Mouse (Mus musculus): ENCODE data around the gene Isg20l2.

Gene Isg20l2

GRCm38 (mm10) chr3:87948378-87949265 lies 18.5 kb downstream of the Isg20l2 start, which contains the start of gene Crabp2:
Gene Crabp2, plus strand, starts transcription at chr3:87948666.
- no peak for DNase-seq

- no peak for DNase-seq
Observed at GRCm38 (mm10) chr3:87949266-87949954, 19.3 kb downstream of the Isg20l2 start.

DNA sequence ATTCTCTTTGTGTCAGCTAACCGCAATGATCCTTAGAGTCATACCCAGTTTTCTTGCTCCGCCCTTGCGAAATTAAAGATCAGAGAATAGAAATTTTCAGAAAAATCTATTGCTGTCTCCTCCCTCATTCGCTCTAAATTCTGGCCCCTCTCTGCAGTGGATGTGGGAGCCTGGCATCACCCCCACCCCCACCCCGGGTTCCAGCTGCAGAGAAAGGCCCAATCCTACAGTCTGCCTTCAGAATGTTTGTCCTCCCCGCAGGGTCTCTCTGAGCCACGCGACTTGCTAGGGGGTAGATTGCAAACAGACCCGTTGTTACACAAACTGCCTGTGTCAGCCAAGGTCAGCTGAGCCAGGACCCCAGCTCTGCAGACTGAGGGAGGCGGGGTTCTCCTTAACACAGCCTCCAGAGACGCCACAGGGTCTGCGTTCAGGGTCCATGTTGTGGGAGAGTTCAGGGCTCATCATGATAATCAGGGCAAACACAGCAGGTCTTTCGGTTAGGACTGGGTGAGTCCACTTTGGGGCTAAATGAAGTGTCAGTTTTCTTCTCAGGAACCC lies 19.9 kb downstream of the Isg20l2 start:
- no peak for DNase-seq

DNA sequence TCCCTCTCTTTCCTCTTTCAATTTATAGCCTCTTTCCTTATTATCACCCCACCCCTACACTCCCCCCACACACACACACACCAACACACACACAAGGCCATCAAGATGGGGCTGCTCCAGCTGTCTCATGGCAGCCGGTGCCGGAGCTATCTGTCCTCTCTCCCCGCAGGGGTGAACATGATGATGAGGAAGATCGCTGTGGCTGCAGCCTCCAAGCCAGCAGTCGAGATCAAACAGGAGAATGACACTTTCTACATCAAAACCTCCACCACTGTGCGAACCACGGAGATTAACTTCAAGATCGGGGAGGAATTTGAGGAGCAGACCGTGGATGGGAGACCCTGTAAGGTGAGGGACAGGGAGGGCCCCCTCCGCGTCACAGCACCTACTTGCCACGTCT lies 21.8 kb downstream of the Isg20l2 start:
- DNase-seq = no peak

- DNase-seq = no peak
Observed at GRCm38 (mm10) chr3:87952440-87952839, 22.3 kb downstream of the Isg20l2 start.

GRCm38 (mm10) chr3:87958056-87958455 lies 27.9 kb downstream of the Isg20l2 start:
- no peak for DNase-seq

GRCm38 (mm10) chr3:87958476-87958875 lies 28.4 kb downstream of the Isg20l2 start:
- DNase-seq = no peak

GRCm38 (mm10) chr3:87958967-87959366 lies 28.9 kb downstream of the Isg20l2 start:
- DNase-seq = no peak

GRCm38 (mm10) chr3:87959371-87959770 lies 29.3 kb downstream of the Isg20l2 start:
- no peak for DNase-seq

GRCm38 (mm10) chr3:87960191-87960585 lies 30.1 kb downstream of the Isg20l2 start:
- DNase-seq = no peak

DNA sequence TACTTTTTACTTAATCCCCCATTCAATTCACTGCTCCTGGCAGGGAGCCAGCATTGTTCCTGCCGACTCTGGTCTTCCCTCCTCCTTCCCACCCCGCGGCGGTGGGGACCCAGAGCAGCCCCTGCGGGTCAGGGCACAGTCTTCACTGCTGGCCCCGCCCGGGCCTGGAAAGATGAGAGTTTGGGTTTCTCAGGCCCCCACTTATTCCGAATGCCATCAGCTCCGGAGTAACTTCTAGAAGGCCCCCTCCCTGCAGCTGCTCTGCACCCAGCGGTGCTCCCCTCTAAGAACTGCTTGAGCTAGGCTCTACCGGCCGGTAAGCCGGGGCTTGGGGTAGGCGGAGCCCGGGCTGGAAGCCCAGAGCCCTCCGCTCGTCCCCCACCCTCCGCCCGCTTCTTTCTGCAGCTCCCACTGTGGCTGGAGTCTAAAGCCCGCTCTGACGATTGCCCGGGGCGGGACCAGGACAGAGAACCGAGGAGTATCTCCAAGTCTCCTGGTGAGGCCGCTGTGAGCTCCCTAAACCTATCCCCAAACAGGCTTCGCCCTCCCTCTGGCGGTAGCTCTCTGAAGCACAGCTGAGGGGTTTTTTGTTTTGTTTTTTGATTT lies 30.6 kb downstream of the Isg20l2 start:
- DNase-seq = peak; percentile 50

- no peak for DNase-seq
Observed at GRCm38 (mm10) chr3:87970184-87970938, 40.2 kb downstream of the Isg20l2 start.

DNA sequence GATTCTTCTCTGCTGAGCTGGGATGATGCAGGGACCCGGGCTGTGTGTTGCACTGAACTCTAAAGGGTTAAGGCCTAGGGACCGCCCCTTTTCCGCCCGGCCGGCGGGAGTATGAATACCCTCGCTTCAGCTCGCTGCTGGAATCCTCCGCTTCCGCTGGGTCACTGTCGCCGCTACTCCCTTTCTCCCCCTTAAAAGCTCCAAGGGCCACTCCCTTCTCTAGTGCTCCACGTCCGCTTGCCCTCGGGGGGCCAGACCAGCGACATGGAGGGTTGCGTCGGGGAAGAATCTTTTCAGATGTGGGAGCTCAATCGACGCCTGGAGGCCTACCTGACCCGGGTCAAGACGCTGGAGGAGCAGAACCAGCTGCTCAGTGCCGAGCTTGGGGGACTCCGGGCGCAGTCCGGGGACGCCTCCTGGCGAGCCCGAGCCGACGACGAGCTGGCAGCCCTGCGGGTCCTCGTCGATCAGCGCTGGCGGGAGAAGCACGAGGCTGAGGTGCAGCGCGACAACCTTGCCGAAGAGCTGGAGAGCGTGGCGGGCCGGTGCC lies 40.9 kb downstream of the Isg20l2 start, which contains the start of gene Nes:
TSS of gene Nes (plus strand) at position 140 of the 550 bp plus-strand sequence.
- no peak for DNase-seq

DNA sequence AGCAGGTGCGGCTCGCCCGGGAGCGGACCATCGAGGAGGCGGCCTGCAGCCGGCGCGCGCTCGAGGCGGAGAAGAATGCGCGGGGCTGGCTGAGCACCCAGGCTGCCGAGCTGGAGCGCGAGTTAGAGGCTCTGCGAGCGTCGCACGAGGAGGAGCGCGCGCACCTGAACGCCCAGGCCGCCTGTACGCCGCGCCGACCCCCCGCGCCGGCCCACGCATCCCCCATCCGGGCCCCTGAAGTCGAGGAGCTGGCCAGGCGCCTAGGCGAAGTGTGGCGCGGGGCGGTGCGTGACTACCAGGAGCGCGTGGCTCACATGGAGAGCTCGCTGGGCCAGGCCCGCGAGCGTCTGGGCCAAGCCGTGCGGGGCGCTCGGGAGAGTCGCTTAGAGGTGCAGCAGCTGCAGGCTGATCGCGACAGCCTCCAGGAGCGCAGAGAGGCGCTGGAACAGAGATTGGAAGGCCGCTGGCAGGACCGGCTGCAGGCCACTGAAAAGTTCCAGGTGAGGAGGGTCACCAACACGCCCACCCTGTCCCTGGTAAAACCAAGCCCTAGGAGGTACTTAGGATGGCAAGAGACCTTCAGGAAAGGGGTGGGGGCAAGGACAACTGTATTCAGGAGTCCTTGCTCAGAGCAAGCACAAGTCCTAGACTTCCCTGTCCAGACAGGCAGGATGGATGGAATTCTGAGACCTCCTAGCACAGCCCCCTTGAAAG lies 41.5 kb downstream of the Isg20l2 start:
- no peak for DNase-seq

DNA sequence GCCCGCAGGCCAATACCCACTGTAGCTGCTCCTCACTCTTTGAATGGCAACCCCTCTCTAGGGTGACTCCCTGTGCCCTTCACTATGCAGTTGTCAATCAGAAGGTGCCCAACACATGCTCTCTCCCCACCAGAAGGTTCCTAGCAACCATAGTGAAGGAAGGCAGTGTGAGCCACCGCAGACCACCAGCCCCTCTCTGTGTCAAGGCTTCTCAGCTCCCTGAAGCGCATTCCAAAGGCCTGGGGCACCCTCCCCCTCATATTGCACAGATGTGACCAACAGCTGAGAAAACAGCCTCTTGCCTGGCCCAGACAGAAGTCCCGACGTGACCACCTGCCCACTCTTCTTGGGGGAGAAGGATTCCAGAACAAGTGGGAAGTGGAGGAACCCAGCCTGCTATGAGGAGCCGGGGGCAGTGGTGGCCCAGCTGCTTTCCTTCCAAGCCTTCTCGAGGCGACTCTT lies 42.1 kb downstream of the Isg20l2 start:
- DNase-seq = no peak

- DNase-seq = no peak
Observed at GRCm38 (mm10) chr3:87972776-87973175, 42.7 kb downstream of the Isg20l2 start.

GRCm38 (mm10) chr3:87973593-87974380 lies 43.7 kb downstream of the Isg20l2 start:
- no peak for DNase-seq

DNA sequence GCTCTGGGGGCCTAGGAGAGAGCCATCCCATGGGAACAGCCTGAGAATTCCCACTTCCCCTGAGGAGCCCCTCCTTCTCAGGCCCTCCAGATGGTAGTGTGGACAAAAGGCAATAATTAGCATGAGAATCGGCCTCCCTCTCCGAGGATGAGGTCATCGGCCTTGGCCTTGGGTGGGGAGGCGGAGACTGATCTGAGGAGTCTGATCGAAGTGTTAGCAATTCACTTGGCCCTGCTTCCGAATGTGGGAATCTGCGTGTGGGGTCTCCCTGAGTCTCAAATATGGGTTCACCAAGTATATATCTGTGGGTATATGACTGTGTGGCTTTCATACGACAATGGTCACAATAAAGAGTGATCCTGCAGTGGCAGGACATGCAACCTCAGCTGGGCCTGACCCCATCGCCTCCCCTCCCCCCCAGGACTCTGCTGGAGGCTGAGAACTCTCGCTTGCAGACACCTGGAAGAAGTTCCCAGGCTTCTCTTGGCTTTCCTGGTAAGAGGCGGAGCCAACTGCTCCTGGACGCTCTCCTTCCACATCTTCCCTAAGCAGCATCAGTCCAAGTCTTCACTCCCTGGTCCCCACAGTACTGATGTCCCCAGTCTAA lies 44.4 kb downstream of the Isg20l2 start:
- DNase-seq = no peak

DNA sequence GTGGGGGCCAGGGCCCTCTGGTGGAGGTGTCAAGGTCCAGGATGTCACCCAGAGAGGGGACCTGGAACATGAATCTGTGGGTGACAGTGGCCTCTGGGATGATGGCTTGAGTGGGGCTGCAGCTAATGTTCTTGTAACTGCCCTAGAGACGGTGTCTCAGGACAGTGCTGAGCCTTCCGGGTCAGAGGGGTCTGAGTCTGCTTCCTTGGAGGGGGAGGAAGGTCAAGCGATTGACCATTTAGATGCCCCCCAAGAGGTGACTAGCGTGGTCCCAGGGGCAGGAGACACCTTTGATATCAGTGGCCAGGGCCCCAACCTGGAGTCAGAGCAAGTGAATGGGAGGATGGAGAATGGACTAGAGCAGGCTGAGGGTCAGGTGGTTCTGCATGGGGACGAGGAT lies 49.4 kb downstream of the Isg20l2 start:
- no peak for DNase-seq

- no peak for DNase-seq
Observed at GRCm38 (mm10) chr3:87980085-87980484, 50.0 kb downstream of the Isg20l2 start.
